Mouse (Mus musculus) thymus, adult 2 months (tissue): ENCODE results near the gene Olfr412.

Experiments used
- CTCF ChIP-seq: fragments of 200-500 bp; IDR thresholded peaks from 2 replicates; pipeline ENCODE4 v1.5.1; 2012; ENCODE audit warnings: mild to moderate bottlenecking, control low read depth, low read length, moderate library complexity, borderline replicate concordance; ENCODE audit not compliant: control insufficient read depth, poor library complexity, insufficient read depth; ENCODE audit errors: extremely low read depth
- POLR2A ChIP-seq: fragments of 200-500 bp; IDR thresholded peaks from 2 replicates; pipeline ENCODE4 v1.6.1; 2012; ENCODE audit warnings: mild to moderate bottlenecking, low read length, control low read depth, moderate library complexity; ENCODE audit not compliant: control insufficient read depth, poor library complexity, insufficient read depth; ENCODE audit errors: extremely low read depth

- TF ChIP-seq POLR2A (no peak), CTCF (no peak)
Measured at GRCm38 (mm10) chr11:74402126-74402525, 40.3 kb downstream of the Olfr412 start.
